Mouse (Mus musculus) lung, postnatal 0 days (tissue): ENCODE data around the gene Slc4a11.

ENCODE experiments used
- CTCF ChIP-seq: IDR thresholded peaks from 2 replicates; pipeline ENCODE4 v1.5.1; 2016; ENCODE audit warnings: antibody characterized with exemption, mild to moderate bottlenecking
- EP300 ChIP-seq: IDR thresholded peaks from 2 replicates; pipeline ENCODE4 v1.6.1; 2016; ENCODE audit warnings: antibody characterized with exemption, mild to moderate bottlenecking, control low read depth

DNA sequence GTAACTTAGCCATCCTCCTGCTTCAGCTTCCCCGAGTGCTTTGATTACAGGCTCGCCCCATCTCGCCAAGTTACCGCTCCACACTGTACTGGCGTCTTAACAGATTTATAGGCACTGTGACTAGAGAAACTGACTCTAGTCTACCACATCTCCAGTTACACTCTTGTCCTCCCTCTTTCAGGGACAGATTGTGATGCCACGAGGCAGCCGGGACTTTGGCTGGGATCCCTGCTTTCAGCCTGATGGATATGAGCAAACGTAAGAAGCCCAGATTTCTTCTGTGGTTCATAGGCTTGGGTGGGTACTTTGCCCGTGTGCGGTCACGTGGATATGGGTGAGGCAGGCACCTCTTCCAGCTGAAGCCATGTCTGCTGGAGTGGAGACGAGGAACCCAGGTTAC lies 18.2 kb downstream of the Slc4a11 start:
- no peak for TF ChIP-seq CTCF
- TF ChIP-seq EP300 = no peak
